Mouse (Mus musculus) cerebellum, adult 2 months (tissue): ENCODE data around the gene Gm13694.

Experiments used
- CTCF ChIP-seq: fragments of 200-500 bp; IDR thresholded peaks from 2 replicates; pipeline ENCODE4 v1.5.1; 2011; ENCODE audit warnings: low read depth, mild to moderate bottlenecking, control low read depth, low read length, moderate library complexity, borderline replicate concordance; ENCODE audit not compliant: insufficient read depth
- POLR2A ChIP-seq: fragments of 200-500 bp; IDR thresholded peaks from 2 replicates; pipeline ENCODE4 v1.6.1; 2011; ENCODE audit warnings: low read length, control low read depth, borderline replicate concordance; ENCODE audit not compliant: insufficient read depth

DNA sequence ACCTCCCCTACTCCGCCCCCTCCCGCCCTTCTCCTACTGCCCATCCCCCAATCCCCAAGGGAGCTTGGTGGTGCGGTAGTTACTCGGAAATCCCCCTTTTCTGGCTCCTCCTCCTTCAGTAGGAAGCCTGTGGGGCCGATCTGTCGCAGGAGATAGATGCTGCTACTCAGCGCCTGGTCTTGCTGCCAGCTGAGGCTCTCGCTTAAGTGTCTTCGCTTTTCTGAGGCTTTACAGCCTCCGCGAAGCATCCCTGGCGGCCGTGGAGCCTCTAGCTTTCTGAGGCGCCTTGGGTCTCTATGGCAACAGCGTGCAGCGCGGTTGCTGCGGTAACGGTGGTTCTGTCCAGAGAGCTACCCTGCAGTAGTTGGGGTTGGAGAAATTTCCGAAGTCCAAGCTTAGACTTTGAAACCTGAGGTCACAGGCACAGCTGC lies 37.8 kb upstream of the Gm13694 start, which contains the start of gene Zswim2:
- TF ChIP-seq CTCF (no peak), POLR2A (no peak)
